Mouse (Mus musculus): Measurements from ENCODE around the gene Ntsr2. TPM values are rescaled to one million over a fixed set of nuclear protein-coding genes. Genes with fewer than 3 reads are reported as not detected.

The Ntsr2 gene
- total and polyA plus RNA-seq, 2 experiments from 2014 or later: 0.38 to 0.79 TPM

GRCm38 (mm10) chr12:16631423-16631822 is 21.8 kb upstream of the Ntsr2 start:
- ATAC-seq (ENCODE audit: insufficient read depth, low read depth): no peak
- Histone ChIP-seq H3K9me3 (replicated peaks; ENCODE audit: control insufficient read depth, low read length) (no peaks in the 10 kb centered on the region), H3K9ac (replicated peaks; ENCODE audit: low read depth, low read length) (no peak overlapping the region), H3K4me1 (ENCODE audit: control insufficient read depth, insufficient read depth) (peaks cover 11% of the 10 kb centered on the region; the same call in 1 of the 2 replicates), H3K36me3 (replicated peaks; ENCODE audit: control insufficient read depth, insufficient read depth, low read length) (no peaks in the 10 kb centered on the region), H3K4me2 (ENCODE audit: low read depth, low read length) (no peak overlapping the region), H3K4me3 (ENCODE audit: low read depth, low read length) (no peak overlapping the region), H3K27ac (ENCODE audit: low read depth) (no peak overlapping the region), H3K27me3 (ENCODE audit: control insufficient read depth, insufficient read depth, low read length) (no peaks in the 10 kb centered on the region)
- DNase-seq (ENCODE audit: low spot score): no peak
- TF ChIP-seq EP300 (IDR thresholded peaks at IDR 0.05; ENCODE audit: low read depth): no peak
- no peak for TF ChIP-seq CTCF (IDR thresholded peaks at IDR 0.05; ENCODE audit: low read depth)
- 78% methylated on average over 2 of the region's 2 CpGs for WGBS

DNA sequence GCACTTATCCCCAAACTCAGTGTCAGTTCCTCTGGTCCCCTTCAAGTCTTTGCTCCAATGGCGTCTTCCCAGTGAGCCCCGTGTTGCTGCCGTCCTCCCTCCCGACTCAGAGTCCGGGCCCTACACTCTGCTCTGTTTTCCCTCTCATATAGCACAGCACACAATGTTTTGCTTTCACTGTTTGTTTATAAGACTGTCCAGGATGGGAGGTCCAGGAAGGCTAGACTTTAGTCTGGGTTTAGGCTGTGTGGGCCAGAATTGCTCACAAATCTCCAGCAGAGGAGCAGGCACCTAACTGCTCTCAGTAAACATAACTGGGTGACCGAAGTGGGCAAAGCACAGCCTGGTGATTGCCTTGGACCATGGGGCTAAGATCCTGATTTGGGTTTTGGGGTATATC is 19.9 kb upstream of the Ntsr2 start:
- Histone ChIP-seq H3K4me3 (ENCODE audit: low read depth, low read length) (no peak overlapping the region), H3K4me2 (ENCODE audit: low read depth, low read length) (no peak overlapping the region), H3K27me3 (ENCODE audit: control insufficient read depth, insufficient read depth, low read length) (no peaks in the 10 kb centered on the region), H3K27ac (ENCODE audit: low read depth) (no peak overlapping the region), H3K9me3 (replicated peaks; ENCODE audit: control insufficient read depth, low read length) (no peaks in the 10 kb centered on the region), H3K4me1 (ENCODE audit: control insufficient read depth, insufficient read depth) (peaks cover 11% of the 10 kb centered on the region; the same call in 1 of the 2 replicates), H3K36me3 (replicated peaks; ENCODE audit: control insufficient read depth, insufficient read depth, low read length) (no peaks in the 10 kb centered on the region), H3K9ac (replicated peaks; ENCODE audit: low read depth, low read length) (no peak overlapping the region)
- TF ChIP-seq EP300 (IDR thresholded peaks at IDR 0.05; ENCODE audit: low read depth) (no peak), CTCF (IDR thresholded peaks at IDR 0.05; ENCODE audit: low read depth) (no peak)
- DNase-seq (ENCODE audit: low spot score) (peak; percentile 3), ATAC-seq (ENCODE audit: insufficient read depth, low read depth) (no peak)
- 85% methylated on average over 6 of the region's 6 CpGs for WGBS

- no peak for ATAC-seq (ENCODE audit: insufficient read depth, low read depth)
- 54% methylated on average over 14 of the region's 14 CpGs for WGBS
- TF ChIP-seq EP300 (IDR thresholded peaks at IDR 0.05; ENCODE audit: low read depth) (no peak), CTCF (IDR thresholded peaks at IDR 0.05; ENCODE audit: low read depth) (peak; percentile 67)
Observed at GRCm38 (mm10) chr12:16634075-16634813, 18.9 kb upstream of the Ntsr2 start.

DNA sequence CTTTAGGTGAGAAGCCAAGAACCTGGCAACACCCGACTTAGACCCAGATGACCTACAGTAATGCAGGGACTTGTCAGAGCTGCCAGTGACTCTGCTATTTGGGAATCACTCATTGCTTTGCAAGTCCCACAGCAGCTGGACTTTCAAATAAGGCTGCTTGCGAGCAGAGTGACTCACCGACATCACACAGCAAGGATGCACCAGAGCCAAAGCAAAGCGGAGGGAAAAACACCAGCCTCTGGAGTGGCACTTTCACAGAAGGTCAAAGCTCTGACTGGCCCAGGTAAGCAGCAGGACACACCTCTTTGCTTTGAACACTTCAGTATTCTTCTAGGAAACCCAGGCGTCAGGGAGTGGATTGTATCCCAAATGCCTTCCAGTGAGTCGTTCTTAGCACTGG is 17.4 kb upstream of the Ntsr2 start:
- Histone ChIP-seq H3K9me3 (replicated peaks; ENCODE audit: control insufficient read depth, low read length) (no peaks in the 10 kb centered on the region), H3K4me3 (ENCODE audit: low read depth, low read length) (no peak overlapping the region), H3K4me2 (ENCODE audit: low read depth, low read length) (no peak overlapping the region), H3K27ac (ENCODE audit: low read depth) (no peak overlapping the region), H3K36me3 (replicated peaks; ENCODE audit: control insufficient read depth, insufficient read depth, low read length) (no peaks in the 10 kb centered on the region), H3K27me3 (ENCODE audit: control insufficient read depth, insufficient read depth, low read length) (no peaks in the 10 kb centered on the region), H3K4me1 (ENCODE audit: control insufficient read depth, insufficient read depth) (peaks cover 15% of the 10 kb centered on the region; the same call in 1 of the 2 replicates), H3K9ac (replicated peaks; ENCODE audit: low read depth, low read length) (no peak overlapping the region)
- ATAC-seq (ENCODE audit: insufficient read depth, low read depth) (no peak), DNase-seq (ENCODE audit: low spot score) (no peak)
- WGBS: 71% methylated on average over 6 of the region's 6 CpGs
- TF ChIP-seq EP300 (IDR thresholded peaks at IDR 0.05; ENCODE audit: low read depth) (no peak), CTCF (IDR thresholded peaks at IDR 0.05; ENCODE audit: low read depth) (no peak)

More at GRCm38 (mm10) chr12:16634075-16634813, 18.9 kb upstream of the Ntsr2 start:
- H3K4me2 ChIP-seq (ENCODE audit: low read depth, low read length): no peak overlapping the region
- H3K27ac ChIP-seq (ENCODE audit: low read depth): no peak overlapping the region
- no peak overlapping the region for H3K9ac ChIP-seq (replicated peaks; ENCODE audit: low read depth, low read length)
- H3K36me3 ChIP-seq (replicated peaks; ENCODE audit: control insufficient read depth, insufficient read depth, low read length): no peaks in the 10 kb centered on the region
- no peak for DNase-seq (ENCODE audit: low spot score)
- H3K27me3 ChIP-seq (ENCODE audit: control insufficient read depth, insufficient read depth, low read length): no peaks in the 10 kb centered on the region
- H3K4me1 ChIP-seq (ENCODE audit: control insufficient read depth, insufficient read depth): peaks cover 19% of the 10 kb centered on the region; the same call in 1 of the 2 replicates
- H3K9me3 ChIP-seq (replicated peaks; ENCODE audit: control insufficient read depth, low read length): no peaks in the 10 kb centered on the region
- H3K4me3 ChIP-seq (ENCODE audit: low read depth, low read length): no peak overlapping the region

DNA sequence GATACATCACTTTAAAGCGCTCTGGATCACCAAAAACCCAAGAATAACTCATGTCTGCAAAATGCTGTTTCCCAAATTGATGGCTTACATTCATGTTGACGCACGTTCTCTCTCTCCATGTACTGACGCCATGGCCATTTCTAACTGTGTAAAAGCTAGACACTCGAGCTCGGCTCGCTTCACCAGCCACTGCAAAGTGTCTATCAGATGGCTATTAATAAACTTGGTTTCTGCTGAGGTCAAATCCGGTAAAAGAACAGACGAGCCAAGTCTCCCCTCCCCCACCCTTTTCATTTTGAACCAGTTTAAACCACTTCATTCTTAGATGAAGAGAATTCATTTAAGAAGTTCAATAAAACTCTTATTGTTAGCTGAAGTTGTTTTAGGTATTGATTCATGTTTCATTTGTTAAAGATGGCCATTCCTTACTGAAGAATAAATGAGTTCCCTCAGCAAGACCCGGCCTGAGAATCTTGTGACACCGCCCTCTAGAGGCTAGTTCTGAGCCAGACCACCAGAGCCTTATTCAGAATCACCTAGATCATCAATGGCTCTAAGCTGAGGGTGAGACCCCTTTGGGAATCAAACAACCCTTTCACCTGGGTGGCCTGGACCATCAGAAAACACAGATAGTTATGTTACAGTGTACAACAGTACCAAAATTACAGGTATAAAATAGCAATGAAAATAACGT is 14.0 kb upstream of the Ntsr2 start:
- ATAC-seq (ENCODE audit: insufficient read depth, low read depth) (peak; percentile 74), DNase-seq (ENCODE audit: low spot score) (peak; percentile 74)
- peak overlapping the region; percentile 78 for H3K27ac ChIP-seq (ENCODE audit: low read depth)
- H3K9me3 ChIP-seq (replicated peaks; ENCODE audit: control insufficient read depth, low read length): no peaks in the 10 kb centered on the region
- H3K36me3 ChIP-seq (replicated peaks; ENCODE audit: control insufficient read depth, insufficient read depth, low read length): no peaks in the 10 kb centered on the region
- WGBS: 32% methylated on average over 12 of the region's 12 CpGs
- no peaks in the 10 kb centered on the region for H3K27me3 ChIP-seq (ENCODE audit: control insufficient read depth, insufficient read depth, low read length)
- TF ChIP-seq EP300 (IDR thresholded peaks at IDR 0.05; ENCODE audit: low read depth) (no peak; the same call in 1 of the 2 replicates), CTCF (IDR thresholded peaks at IDR 0.05; ENCODE audit: low read depth) (peak; percentile 41)
- no peak overlapping the region for H3K4me2 ChIP-seq (ENCODE audit: low read depth, low read length)
- H3K9ac ChIP-seq (replicated peaks; ENCODE audit: low read depth, low read length): no peak overlapping the region
- H3K4me3 ChIP-seq (ENCODE audit: low read depth, low read length): no peak overlapping the region
- H3K4me1 ChIP-seq (ENCODE audit: control insufficient read depth, insufficient read depth): peaks cover 28% of the 10 kb centered on the region

Measured in heart, postnatal 0 days (tissue).